Mouse (Mus musculus): Measurements from ENCODE around the gene Selplg.

GRCm38 (mm10) chr5:113776896-113777226, 55.6 kb downstream of the Selplg start:
- TF ChIP-seq CTCF (IDR thresholded peaks at IDR 0.05; ENCODE audit: borderline replicate concordance, extremely low read depth, insufficient read depth, insufficient read length), result no peak
- no peak for TF ChIP-seq POLR2A (IDR thresholded peaks at IDR 0.05; ENCODE audit: borderline replicate concordance, extremely low read depth, insufficient read depth, insufficient read length, poor library complexity, severe bottlenecking)

Measured in brain, embryonic 14.5 days (tissue).